Mouse (Mus musculus) inflammation-experienced regulatory T-cells (primary cell): Measurements from ENCODE around the gene Obsl1. TPM values are rescaled to one million over a fixed set of nuclear protein-coding genes. Genes with fewer than 3 reads are reported as not detected.

Source experiments
- polyA plus RNA-seq, 2 experiments: library from polyadenylated mRNA; unstranded; fragments of 100-300 nt; shearing (Covaris generic); gene quantifications; one replicate each; pipeline ENCODE4 v1.2.1; 2017

The Obsl1 gene
- 1 to 10 TPM in 1 of 2 experiments, under 1 TPM in 1; 0.63 to 1.4 TPM for polyA plus RNA-seq

GRCm38 (mm10) chr1:75505956-75506831, at the start of gene Obsl1:
Gene Obsl1, minus strand, starts transcription at chr1:75506452.

GRCm38 (mm10) chr1:75545965-75546956, 40.0 kb upstream of the Obsl1 start, which contains the start of gene Slc4a3:
Gene Slc4a3, plus strand, starts transcription at chr1:75546266.

DNA sequence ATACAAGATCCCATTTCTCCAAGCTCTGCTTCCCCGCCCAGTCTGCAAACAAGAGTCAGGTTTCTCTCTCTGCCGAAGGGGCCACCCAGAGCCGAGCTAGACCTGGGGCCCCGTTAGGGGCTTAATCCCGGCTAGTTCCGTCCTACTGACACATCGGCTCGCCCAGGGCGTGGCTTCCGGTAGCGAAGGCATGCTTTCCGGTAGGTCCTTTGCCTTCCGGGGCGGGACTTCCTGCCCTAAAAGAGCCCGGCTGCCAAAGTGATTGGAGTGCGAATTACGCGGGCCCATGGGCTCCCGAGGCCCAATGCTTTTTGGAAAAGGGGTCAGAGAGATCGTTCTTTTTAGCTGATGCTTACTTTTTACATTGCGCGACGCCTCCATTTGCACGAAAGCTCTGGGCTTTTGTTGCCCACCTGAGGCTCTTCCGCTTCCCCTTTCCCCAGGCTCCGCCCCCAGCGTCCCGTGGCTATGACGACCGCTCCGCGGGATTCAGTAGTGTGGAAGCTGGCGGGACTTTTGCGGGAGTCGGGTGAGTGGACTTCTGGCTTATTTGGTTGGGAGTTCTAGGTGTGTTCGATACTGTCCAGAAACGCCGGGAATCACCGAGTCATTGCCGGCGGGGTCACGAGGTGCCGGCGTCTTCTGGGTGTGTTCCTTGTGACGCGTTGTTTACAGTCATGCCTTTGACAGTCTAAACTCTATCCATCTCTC, 15.2 kb upstream of the Obsl1 start, which contains the start of gene Stk11ip:
TSS of gene Stk11ip (plus strand) at position 209 of the 711 bp plus-strand sequence.

DNA sequence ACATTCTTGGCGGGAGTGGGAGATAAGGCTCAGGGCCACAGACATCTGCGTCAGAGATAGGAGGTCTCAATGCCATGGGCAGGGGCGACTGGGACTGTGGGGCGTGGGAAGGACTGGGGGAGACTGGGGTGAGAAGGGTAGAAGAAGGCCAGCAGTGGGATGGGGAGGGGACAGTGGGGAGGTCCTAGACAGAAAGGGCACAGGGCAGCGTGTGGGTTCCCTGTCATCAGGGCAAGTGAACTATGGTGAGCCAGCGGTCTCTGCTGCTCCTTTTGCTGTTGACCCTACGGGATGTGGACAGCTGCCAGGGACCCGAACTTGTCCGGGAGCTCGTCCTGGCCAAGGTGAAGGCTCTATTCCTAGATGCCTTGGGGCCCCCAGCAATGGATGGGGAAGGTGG, 754 bp upstream of the Obsl1 start, which contains the start of gene Inha:
TSS of gene Inha (plus strand) at position 72 of the 400 bp plus-strand sequence.

DNA sequence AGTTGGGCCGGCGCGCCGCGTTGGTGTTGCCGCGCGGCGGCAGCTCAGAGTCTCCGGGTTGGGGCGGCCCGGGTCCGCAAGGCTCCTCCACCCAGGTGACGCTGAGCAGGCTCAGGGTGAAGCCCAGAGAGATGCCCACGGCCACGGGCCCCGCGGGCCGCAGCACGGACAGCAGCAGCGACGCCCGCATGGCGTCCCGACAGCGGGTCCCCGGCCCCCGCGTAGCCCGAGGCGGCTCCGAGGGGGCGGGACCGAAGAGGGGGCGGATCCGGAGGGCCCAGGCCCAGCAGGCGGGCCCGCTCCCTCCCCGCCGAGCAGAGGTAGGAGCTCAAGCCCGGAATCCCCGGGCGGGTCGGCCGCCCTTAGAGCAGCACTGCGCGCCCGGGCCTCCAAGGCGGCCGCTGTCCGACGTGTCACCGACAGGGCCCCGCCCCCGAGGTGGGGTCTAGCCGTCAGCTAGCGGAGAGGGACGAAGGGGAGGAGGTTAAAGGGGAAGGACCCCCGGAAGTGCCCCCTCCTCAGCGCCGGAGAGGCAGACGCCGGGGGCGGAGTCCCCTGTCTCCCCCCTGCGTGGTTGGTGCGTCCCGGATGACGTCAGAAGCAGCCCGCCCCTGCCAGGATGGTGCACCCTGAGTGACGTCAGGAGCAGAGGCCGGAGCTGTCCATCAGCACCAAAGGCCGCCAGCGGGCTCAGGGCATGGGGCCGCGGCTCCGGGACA, 27.2 kb downstream of the Obsl1 start, which contains the start of the genes Chpf and Tmem198:
TSS of gene Chpf (minus strand) at position 392 of the 719 bp plus-strand sequence.
TSS of gene Tmem198 (plus strand) at position 617 of the 719 bp plus-strand sequence.

DNA sequence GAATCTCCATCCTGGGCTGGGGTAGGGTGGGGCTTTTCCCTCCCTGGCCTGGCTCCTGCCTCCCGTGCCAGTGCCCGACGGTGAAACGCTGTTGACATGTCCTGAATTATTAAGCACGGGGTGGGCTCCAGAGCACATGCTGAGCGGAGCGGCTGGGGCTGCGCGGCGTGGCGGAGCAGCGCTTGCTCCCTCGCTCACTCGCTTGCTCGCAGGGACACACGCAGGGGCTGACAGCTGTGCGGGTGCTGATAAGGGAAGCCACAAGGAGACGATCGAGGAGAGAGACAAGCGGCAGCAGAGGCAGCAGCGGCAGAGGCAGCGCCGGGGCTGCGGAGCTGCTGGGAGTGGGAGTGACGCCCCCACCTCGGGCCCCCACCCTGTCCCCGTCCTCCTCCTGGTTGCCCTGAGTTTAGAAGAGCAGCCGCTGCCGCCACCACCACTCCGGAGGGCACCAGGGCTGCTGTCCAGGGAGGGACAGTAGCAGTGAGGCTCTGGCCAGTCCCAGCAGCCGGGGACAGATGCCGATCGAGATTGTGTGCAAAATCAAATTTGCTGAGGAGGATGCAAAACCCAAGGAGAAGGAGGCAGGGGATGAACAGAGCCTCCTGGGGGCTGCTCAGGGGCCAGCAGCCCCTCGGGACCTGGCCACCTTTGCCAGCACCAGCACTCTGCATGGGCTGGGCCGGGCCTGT, 55.8 kb downstream of the Obsl1 start, which contains the start of gene Asic4:
TSS of gene Asic4 (plus strand) at position 123 of the 692 bp plus-strand sequence.

GRCm38 (mm10) chr1:75435475-75436328, 70.5 kb downstream of the Obsl1 start, which contains the start of gene Gmppa:
Gene Gmppa, plus strand, starts transcription at chr1:75435930.

Other genes starting within 250 kb of the Obsl1 start
- under 1 TPM; 0.28 to 0.32 TPM for gene Ptprn, start 241.9 kb downstream of the Obsl1 start, polyA plus RNA-seq
- gene Resp18, start 228.0 kb downstream of the Obsl1 start, polyA plus RNA-seq, result not detected
- gene Dnpep, start 188.5 kb downstream of the Obsl1 start, polyA plus RNA-seq, result 10 to 100 TPM; 63.9 to 69.7 TPM
- under 1 TPM in 1 of 2 experiments, not detected in 1; 0.77 TPM for gene Des, start 146.1 kb downstream of the Obsl1 start, polyA plus RNA-seq
- gene Speg, start 131.2 kb downstream of the Obsl1 start, polyA plus RNA-seq, result 1 to 10 TPM in 1 of 2 experiments, under 1 TPM in 1; 0.95 to 5.6 TPM
- gene Gmppa, start 70.5 kb downstream of the Obsl1 start, polyA plus RNA-seq, result 10 to 100 TPM; 67.8 to 92.0 TPM
- under 1 TPM in 1 of 2 experiments, not detected in 1; 0.15 TPM for gene Asic4, start 56.0 kb downstream of the Obsl1 start, polyA plus RNA-seq
- gene Chpf, start 27.1 kb downstream of the Obsl1 start, polyA plus RNA-seq, result 10 to 100 TPM; 49.3 to 50.4 TPM
- gene Tmem198, start 26.9 kb downstream of the Obsl1 start, polyA plus RNA-seq, result 1 to 10 TPM; 1.5 to 3.0 TPM
- gene Inha, start 625 bp upstream of the Obsl1 start, polyA plus RNA-seq, result under 1 TPM in 1 of 2 experiments, not detected in 1; 0.64 TPM
- 10 to 100 TPM; 24.7 to 35.1 TPM for gene Stk11ip, start 15.1 kb upstream of the Obsl1 start, polyA plus RNA-seq
- gene Slc4a3, start 39.8 kb upstream of the Obsl1 start, polyA plus RNA-seq, result under 1 TPM; 0.16 to 0.47 TPM